Mouse (Mus musculus) left cerebral cortex, postnatal 14 days (tissue): Measurements from ENCODE around the gene Tex13c1. TPM values are rescaled to one million over a fixed set of nuclear protein-coding genes. Genes with fewer than 3 reads are reported as not detected.

Source experiments
- DNase-seq, 2 experiments: peaks; one replicate each; pipeline ENCODE4 v3.0.0; 2021 to 2022; ENCODE audit warnings: low spot score in 2 of 2, mixed read lengths in 1 of 2
- intact Hi-C: fragments of 180-260 bp; cut with DNase I; formaldehyde crosslinking; loops from one replicate; pipeline ENCODE4 v1.15.1; 2025
- long read RNA-seq, 2 experiments: library from polyadenylated mRNA; stranded (forward); transcript quantifications; one replicate each; pipeline ENCODE4 v2.0.0; 2021
- total RNA-seq, 2 experiments: library from RNA; stranded (reverse); gene quantifications; 2 replicates each; pipeline ENCODE4 v1.2.3; 2021

Gene Tex13c1
- total RNA-seq = not detected
- long read RNA-seq, experiment 1 = 0 reads
- long read RNA-seq, experiment 2 = 0 reads

DNA sequence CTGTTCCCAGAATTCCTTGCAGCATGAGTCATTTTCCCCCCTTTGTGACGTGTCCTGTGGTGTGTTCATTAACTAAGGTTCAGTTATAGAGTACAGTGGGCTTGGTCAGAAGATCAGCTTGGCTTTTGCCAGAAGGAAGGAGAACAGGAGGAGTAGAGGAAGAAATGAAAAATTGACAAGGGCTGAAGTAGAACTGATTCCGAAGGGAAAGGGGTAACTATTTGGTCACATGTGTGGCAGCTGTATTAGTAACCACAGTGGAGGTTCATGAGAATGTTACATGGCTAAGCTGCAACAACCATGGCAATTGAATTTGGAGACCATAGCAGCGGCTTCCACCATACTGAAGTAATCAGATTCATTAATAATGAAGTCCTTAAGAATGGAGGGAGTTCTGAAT is at the start of gene Tex13c1:
TSS of gene Tex13c1 (plus strand) at position 301 of the 400 bp plus-strand sequence.
- DNase-seq = no peak
- intact Hi-C loops = no loop called here

Other genes with a start within 250 kb of the Tex13c1 start
- 10 to 100 TPM; 59.7 to 63.4 TPM for gene Tenm1, start 162.0 kb upstream of the Tex13c1 start, total RNA-seq